Mouse (Mus musculus): ENCODE data around the gene Snx1.

Snx1 gene

GRCm38 (mm10) chr9:66127884-66128283 is 1.5 kb upstream of the Snx1 start:
- no peak for ATAC-seq (ENCODE audit: insufficient number of reproducible peaks, low FRiP score, low TSS enrichment)

DNA sequence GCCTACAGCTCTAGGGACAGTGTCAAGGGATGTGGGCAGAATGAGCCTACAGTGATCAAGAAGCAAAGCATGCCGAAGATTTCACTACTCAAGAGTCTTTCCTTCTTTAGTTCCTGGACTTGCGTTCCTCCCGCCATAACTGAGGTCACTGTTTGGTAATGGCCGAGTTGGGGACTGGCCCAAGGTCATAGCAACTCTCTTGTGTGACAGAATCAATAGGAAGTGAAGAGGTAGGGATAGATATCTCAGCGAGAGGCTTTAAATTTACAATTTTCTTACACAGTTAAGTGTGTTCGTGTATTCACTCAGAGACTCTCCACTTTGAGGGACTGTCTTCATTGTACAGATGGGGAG is 783 bp upstream of the Snx1 start:
- no peak for ATAC-seq (ENCODE audit: insufficient number of reproducible peaks, low FRiP score, low TSS enrichment)

GRCm38 (mm10) chr9:66125543-66126455 is 588 bp downstream of the Snx1 start:
- no peak for ATAC-seq (ENCODE audit: insufficient number of reproducible peaks, low FRiP score, low TSS enrichment)

- peak; percentile 95 for ATAC-seq (ENCODE audit: insufficient number of reproducible peaks, low FRiP score, low TSS enrichment)
These were observed 1.5 kb downstream of the Snx1 start for GRCm38 (mm10) chr9:66124681-66125542.

- peak; percentile 10; the same call in 1 of the 2 replicates for ATAC-seq (ENCODE audit: insufficient number of reproducible peaks, low FRiP score, low TSS enrichment)
These were observed 2.3 kb downstream of the Snx1 start for GRCm38 (mm10) chr9:66124111-66124531.

DNA sequence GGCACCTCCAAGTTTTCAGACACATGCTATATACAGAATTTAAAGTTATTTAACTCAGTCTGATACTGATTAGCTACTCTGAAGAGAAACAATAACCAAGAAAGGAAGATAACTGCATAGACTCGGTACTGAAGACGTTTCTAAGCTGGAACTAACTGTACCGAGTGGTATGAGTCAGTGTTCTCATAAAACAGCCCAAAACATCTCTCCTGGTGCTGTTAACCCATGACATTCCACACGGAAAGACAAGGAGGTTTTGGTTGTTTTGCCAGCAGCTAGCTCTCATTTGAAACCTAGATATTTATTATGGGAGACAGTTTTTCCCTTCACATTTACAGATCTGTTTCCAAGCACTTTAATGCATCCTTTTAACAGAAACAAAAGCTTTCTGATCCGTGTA is 2.7 kb downstream of the Snx1 start:
- ATAC-seq (ENCODE audit: insufficient number of reproducible peaks, low FRiP score, low TSS enrichment): no peak

- no peak for ATAC-seq (ENCODE audit: insufficient number of reproducible peaks, low FRiP score, low TSS enrichment)
These were observed 5.0 kb downstream of the Snx1 start for GRCm38 (mm10) chr9:66121421-66121820.

- ATAC-seq (ENCODE audit: insufficient number of reproducible peaks, low FRiP score, low TSS enrichment): no peak
These were observed 5.4 kb downstream of the Snx1 start for GRCm38 (mm10) chr9:66120945-66121344.

GRCm38 (mm10) chr9:66120106-66120505 is 6.3 kb downstream of the Snx1 start:
- no peak for ATAC-seq (ENCODE audit: insufficient number of reproducible peaks, low FRiP score, low TSS enrichment)

DNA sequence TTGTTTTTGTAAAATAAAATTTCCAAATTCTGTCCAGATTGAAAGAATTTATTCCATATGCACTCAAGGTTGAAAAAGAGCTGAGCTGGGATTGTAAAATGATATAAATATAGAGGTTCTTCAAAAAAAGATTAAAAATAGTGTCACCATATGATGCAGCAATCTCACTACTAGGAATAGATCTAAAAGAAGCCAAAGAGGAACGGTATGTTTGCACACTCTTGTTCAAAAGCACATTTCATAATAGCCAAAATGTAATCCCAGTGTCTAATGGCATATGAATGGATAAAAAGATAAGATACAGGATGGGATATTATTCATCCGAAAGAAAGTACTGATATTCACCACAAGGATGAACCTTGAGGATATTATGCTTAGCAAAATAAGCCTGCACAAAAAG is 6.9 kb downstream of the Snx1 start:
- no peak for ATAC-seq (ENCODE audit: insufficient number of reproducible peaks, low FRiP score, low TSS enrichment)

DNA sequence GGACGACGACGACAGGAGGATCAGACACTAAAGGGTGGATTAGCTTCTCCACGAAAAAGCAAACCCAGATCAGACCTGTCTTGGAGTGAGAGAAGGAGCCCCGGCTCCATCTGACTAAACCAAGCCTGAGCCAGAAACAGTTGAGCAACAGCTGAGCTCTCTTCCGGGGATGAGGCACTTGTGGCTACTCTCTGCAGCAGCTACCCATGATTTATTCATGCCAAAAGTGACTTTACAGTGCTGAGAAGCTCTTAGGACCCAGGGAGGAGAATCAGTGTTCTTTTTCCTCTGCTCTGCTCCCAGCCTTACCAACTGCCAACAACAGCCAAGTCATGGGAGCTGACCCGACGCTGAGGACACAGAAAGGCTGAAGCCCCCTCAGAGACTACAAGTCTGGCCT is 9.5 kb downstream of the Snx1 start:
- no peak for ATAC-seq (ENCODE audit: insufficient number of reproducible peaks, low FRiP score, low TSS enrichment)

- no peak for ATAC-seq (ENCODE audit: insufficient number of reproducible peaks, low FRiP score, low TSS enrichment)
These were observed 12.0 kb downstream of the Snx1 start for GRCm38 (mm10) chr9:66114341-66114740.

- ATAC-seq (ENCODE audit: insufficient number of reproducible peaks, low FRiP score, low TSS enrichment): no peak
These were observed 15.6 kb downstream of the Snx1 start for GRCm38 (mm10) chr9:66110611-66111379.

DNA sequence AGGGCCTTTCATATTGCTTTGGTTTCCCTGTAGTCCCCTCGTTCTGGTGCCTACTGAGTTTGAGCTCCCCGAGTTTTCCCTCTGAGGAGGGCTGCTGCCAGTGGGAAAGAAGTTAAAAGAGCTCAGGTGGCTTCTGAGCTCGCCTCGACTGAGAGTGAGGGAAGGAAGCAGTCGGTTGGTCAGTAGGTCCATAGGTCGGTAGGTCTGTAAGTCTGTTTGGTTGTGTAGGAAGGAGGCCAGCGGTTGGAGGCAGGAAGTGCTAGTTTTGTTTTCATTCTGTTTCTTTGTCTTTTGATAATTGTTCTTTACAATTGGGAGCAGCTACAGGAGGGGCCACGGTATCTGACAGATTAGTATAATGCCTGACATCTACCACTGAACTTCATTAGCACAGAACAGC is 16.3 kb downstream of the Snx1 start:
- ATAC-seq (ENCODE audit: insufficient number of reproducible peaks, low FRiP score, low TSS enrichment): no peak

- ATAC-seq (ENCODE audit: insufficient number of reproducible peaks, low FRiP score, low TSS enrichment): no peak
These were observed 16.8 kb downstream of the Snx1 start for GRCm38 (mm10) chr9:66109574-66109973.

- ATAC-seq (ENCODE audit: insufficient number of reproducible peaks, low FRiP score, low TSS enrichment): no peak
These were observed 21.2 kb downstream of the Snx1 start for GRCm38 (mm10) chr9:66105168-66105567.

- ATAC-seq (ENCODE audit: insufficient number of reproducible peaks, low FRiP score, low TSS enrichment): no peak
These were observed 21.8 kb downstream of the Snx1 start for GRCm38 (mm10) chr9:66104601-66105000.

GRCm38 (mm10) chr9:66102668-66103067 is 23.7 kb downstream of the Snx1 start:
- no peak for ATAC-seq (ENCODE audit: insufficient number of reproducible peaks, low FRiP score, low TSS enrichment)

DNA sequence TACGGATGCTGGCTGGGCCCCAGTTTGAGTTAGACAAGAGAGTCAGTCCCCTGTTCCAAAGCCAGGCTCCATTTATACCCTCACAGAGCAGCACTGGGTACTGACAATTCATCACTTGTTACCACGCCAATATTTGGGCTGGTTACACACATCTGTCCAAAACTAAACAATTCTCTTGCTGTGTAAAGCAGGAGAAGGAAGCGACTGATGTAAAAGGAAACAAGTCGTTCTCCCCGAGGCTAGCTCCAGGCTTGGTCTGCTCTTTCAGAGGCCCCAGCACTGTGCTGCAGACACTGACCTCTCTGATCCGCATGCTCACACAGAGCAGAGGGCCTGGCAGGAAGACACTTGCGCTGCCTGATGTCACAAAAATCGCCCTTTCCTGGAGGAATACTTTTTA is 24.8 kb downstream of the Snx1 start:
- ATAC-seq (ENCODE audit: insufficient number of reproducible peaks, low FRiP score, low TSS enrichment): no peak

DNA sequence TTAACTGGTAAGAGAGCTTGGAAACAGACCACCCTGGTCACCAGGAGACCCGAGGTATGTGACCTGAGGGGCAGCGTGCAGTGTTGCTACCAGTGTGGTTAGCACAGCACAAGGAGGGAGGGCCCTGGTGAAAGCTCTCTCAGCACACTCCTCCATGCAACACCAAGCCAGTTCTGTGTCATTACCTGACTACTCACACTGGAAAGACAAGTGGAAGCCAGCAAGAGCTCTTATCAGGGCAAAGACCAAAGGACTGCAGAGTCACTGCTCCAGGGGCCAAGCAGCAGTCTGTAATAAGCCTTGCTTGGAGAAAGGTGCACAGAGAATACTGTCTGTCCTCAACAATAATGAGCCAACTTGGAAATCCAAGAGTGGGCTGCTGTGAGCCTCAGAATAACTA is 33.7 kb downstream of the Snx1 start:
- ATAC-seq (ENCODE audit: insufficient number of reproducible peaks, low FRiP score, low TSS enrichment): no peak
